Mouse (Mus musculus): ENCODE data around the gene Sipa1l1. TPM values are rescaled to one million over a fixed set of nuclear protein-coding genes. Genes with fewer than 3 reads are reported as not detected.
"Not testable (repeated sequence)": the region's sequence is repeated elsewhere in the genome, so short reads cannot be mapped to it uniquely, and the experiment has no call there.

Sipa1l1 gene
- polyA plus RNA-seq, 1 experiment from 2014 or later, result 37.2 TPM

DNA sequence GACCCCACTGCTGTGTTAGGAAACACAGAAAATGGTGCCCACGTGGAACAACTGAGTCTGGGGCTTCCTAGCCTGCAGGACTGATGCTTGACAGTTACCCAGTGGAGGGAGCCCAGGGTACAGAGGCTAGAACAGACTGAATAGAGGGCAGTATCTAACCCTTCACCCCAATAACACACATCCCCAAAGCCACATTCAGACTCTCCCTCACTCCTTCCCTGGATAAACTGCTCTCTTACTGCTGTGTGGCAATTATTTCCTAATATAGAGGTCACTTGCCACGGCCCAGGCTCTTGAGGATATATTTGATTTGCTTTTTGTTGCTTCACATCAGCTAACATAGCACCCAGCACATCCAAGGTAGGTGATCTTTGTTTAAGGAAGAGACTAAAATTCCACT is 307.5 kb downstream of the Sipa1l1 start:
- no peak for ATAC-seq (replicated peaks; ENCODE audit: insufficient number of reproducible peaks, low FRiP score, low TSS enrichment)
- Histone ChIP-seq H3K4me3 (ENCODE audit: low read depth, low read length) (no peak overlapping the region), H3K27ac (ENCODE audit: low read depth, low read length) (no peak overlapping the region), H3K4me2 (no peak overlapping the region), H3K9ac (ENCODE audit: low read depth, low read length) (no peak overlapping the region), H3K27me3 (ENCODE audit: control insufficient read depth, insufficient read depth, low read length) (no peaks in the 10 kb centered on the region), H3K4me1 (ENCODE audit: control insufficient read depth, insufficient read depth, low read length) (peaks cover 26% of the 10 kb centered on the region), H3K36me3 (ENCODE audit: control insufficient read depth, insufficient read depth, low read length) (no peaks in the 10 kb centered on the region), H3K9me3 (replicated peaks; ENCODE audit: control insufficient read depth, low read length) (no peaks in the 10 kb centered on the region)
- WGBS (ENCODE audit: insufficient replicate concordance), result 55% methylated on average over 2 of the region's 2 CpGs

DNA sequence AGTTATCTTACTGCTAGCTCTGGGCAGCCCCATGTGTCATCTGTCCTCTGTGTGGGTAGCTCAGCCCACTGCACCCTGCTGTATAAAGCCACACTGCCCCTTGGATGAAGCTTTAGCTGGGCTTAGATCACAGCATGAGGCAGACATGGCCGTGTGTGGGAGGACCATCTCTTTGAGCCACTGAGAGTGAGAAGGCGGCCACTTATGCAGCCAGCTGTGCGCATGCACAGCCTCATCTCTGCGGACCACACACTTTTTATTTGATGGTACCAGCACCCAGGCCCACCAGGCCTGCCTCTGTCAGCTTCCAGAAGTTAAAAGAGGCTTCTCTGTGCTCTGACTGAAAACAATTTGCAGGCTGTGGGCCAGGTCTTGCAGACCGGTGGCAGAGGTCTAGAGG is 308.7 kb downstream of the Sipa1l1 start:
- Histone ChIP-seq H3K27ac (ENCODE audit: low read depth, low read length) (peak overlapping the region; percentile 79), H3K4me3 (ENCODE audit: low read depth, low read length) (no peak overlapping the region), H3K9me3 (replicated peaks; ENCODE audit: control insufficient read depth, low read length) (no peaks in the 10 kb centered on the region), H3K27me3 (ENCODE audit: control insufficient read depth, insufficient read depth, low read length) (no peaks in the 10 kb centered on the region), H3K9ac (ENCODE audit: low read depth, low read length) (0 out of 2 replicates have a peak overlapping the region, but pooled peaks have one; percentile 6), H3K36me3 (ENCODE audit: control insufficient read depth, insufficient read depth, low read length) (no peaks in the 10 kb centered on the region), H3K4me2 (peak overlapping the region; percentile 29; the same call in 1 of the 2 replicates), H3K4me1 (ENCODE audit: control insufficient read depth, insufficient read depth, low read length) (peaks cover 26% of the 10 kb centered on the region)
- 0 out of 2 replicates have a peak, but pooled peaks have one; percentile 42 for ATAC-seq (replicated peaks; ENCODE audit: insufficient number of reproducible peaks, low FRiP score, low TSS enrichment)
- 24% methylated on average over 5 of the region's 5 CpGs for WGBS (ENCODE audit: insufficient replicate concordance)

DNA sequence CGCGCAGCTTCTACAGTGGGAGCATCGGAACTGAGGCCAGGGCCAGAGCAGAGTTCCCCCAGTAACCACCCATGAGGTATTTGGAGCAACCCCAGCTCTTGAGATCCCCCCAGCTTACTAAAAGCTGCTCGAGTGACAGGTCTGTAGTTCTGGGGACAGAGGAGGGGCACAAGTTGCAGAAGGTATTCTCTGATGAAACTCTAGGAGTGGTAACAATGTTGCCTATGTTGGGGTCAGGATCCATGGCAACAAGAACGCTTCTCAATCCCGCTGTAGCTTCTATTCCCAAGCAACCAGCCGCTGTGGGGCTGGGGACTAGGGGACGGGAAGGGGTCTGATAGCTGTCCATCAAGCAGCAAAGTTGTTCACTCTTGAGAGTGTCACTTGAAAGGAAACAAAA is 309.1 kb downstream of the Sipa1l1 start:
- Histone ChIP-seq H3K36me3 (ENCODE audit: control insufficient read depth, insufficient read depth, low read length) (no peaks in the 10 kb centered on the region), H3K9ac (ENCODE audit: low read depth, low read length) (no peak overlapping the region), H3K4me1 (ENCODE audit: control insufficient read depth, insufficient read depth, low read length) (peaks cover 26% of the 10 kb centered on the region), H3K27me3 (ENCODE audit: control insufficient read depth, insufficient read depth, low read length) (no peaks in the 10 kb centered on the region), H3K27ac (ENCODE audit: low read depth, low read length) (peak overlapping the region; percentile 79), H3K4me3 (ENCODE audit: low read depth, low read length) (no peak overlapping the region), H3K4me2 (peak overlapping the region; percentile 29; the same call in 1 of the 2 replicates), H3K9me3 (replicated peaks; ENCODE audit: control insufficient read depth, low read length) (no peaks in the 10 kb centered on the region)
- ATAC-seq (replicated peaks; ENCODE audit: insufficient number of reproducible peaks, low FRiP score, low TSS enrichment), result no peak; the same call in 1 of the 2 replicates
- 17% methylated on average over 8 of the region's 8 CpGs for WGBS (ENCODE audit: insufficient replicate concordance)

DNA sequence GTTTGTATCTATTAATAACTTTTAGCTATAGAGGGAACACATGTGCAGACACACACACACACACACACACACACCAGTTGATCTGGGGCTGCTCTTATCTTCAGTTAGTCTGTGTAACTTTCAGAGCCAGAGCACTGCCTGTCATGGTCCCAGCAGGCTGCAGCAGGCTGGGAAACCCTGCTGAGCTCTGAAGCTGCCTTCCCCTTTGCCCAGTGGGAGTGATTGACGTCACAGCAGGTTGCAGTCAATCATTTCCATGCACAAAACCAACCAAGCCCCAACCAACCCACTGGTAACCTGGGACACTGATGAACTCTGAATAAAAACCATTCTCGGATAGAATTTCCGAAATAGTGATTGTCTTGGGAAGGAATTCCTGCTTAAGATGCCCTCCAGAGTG is 310.3 kb downstream of the Sipa1l1 start:
- H3K36me3 ChIP-seq (ENCODE audit: control insufficient read depth, insufficient read depth, low read length), result no peaks in the 10 kb centered on the region

DNA sequence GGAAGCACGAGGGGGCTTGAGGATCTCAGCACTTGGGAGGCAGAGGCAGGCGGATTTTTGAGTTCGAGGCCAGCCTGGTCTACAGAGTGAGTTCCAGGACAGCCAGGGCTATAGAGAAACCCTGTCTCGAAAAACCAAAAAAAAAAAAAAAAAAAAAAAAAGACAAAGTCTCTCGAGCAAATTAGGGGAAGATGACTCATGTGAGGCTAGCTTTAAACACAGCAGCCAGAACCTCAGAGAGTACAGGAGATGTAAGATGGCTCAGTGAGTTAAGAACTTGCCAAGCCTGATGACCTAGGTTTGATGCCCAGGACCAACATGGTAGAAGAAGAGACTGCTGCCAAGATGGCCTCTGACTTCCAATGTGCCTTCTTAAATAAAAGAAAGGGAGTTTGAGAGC is 311.3 kb downstream of the Sipa1l1 start:
- not testable (repeated sequence) for H3K27ac ChIP-seq (ENCODE audit: low read depth, low read length); ATAC-seq (replicated peaks; ENCODE audit: insufficient number of reproducible peaks, low FRiP score, low TSS enrichment); H3K4me3 ChIP-seq (ENCODE audit: low read depth, low read length); H3K4me2 ChIP-seq; H3K27me3 ChIP-seq (ENCODE audit: control insufficient read depth, insufficient read depth, low read length); H3K36me3 ChIP-seq (ENCODE audit: control insufficient read depth, insufficient read depth, low read length); H3K9me3 ChIP-seq (replicated peaks; ENCODE audit: control insufficient read depth, low read length); H3K9ac ChIP-seq (ENCODE audit: low read depth, low read length)
- whole genome bisulfite sequencing (ENCODE audit: insufficient replicate concordance), result 69% methylated on average over 4 of the region's 5 CpGs
- peaks cover 26% of the 10 kb centered on the region for H3K4me1 ChIP-seq (ENCODE audit: control insufficient read depth, insufficient read depth, low read length)

More for the DNA sequence above, 310.3 kb downstream of the Sipa1l1 start:
- no peaks in the 10 kb centered on the region for H3K27me3 ChIP-seq (ENCODE audit: control insufficient read depth, insufficient read depth, low read length)
- H3K9ac ChIP-seq (ENCODE audit: low read depth, low read length), result no peak overlapping the region
- ATAC-seq (replicated peaks; ENCODE audit: insufficient number of reproducible peaks, low FRiP score, low TSS enrichment), result 0 out of 2 replicates have a peak, but pooled peaks have one; percentile 26
- no peaks in the 10 kb centered on the region for H3K9me3 ChIP-seq (replicated peaks; ENCODE audit: control insufficient read depth, low read length)
- 32% methylated on average over 3 of the region's 3 CpGs for WGBS (ENCODE audit: insufficient replicate concordance)
- peak overlapping the region; percentile 5; the same call in 1 of the 2 replicates for H3K27ac ChIP-seq (ENCODE audit: low read depth, low read length)
- no peak overlapping the region for H3K4me2 ChIP-seq
- H3K4me3 ChIP-seq (ENCODE audit: low read depth, low read length), result no peak overlapping the region
- peaks cover 26% of the 10 kb centered on the region for H3K4me1 ChIP-seq (ENCODE audit: control insufficient read depth, insufficient read depth, low read length)

DNA sequence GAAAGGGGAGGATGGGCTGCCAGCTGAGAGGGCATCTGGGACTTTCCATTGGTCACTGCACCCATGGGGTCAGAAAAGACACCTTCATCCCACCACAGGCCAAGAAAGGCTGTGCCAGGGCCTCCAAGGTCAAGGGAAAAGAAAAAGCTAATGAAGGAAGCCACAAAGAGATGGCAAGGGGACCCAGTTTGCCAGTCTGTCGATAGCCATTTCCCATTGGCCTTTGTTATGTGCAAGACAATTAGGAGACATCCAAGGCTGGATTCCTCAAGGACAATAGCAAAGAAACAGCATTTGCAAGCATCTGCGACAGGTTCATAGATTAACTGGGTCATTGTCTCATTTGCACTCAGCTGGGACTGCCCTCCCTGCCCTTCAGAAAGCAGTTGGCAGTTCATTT is 316.3 kb downstream of the Sipa1l1 start:
- 55% methylated on average over 2 of the region's 2 CpGs for WGBS (ENCODE audit: insufficient replicate concordance)
- H3K9me3 ChIP-seq (replicated peaks; ENCODE audit: control insufficient read depth, low read length), result no peaks in the 10 kb centered on the region
- no peak overlapping the region for H3K9ac ChIP-seq (ENCODE audit: low read depth, low read length)
- no peaks in the 10 kb centered on the region for H3K36me3 ChIP-seq (ENCODE audit: control insufficient read depth, insufficient read depth, low read length)
- no peak for ATAC-seq (replicated peaks; ENCODE audit: insufficient number of reproducible peaks, low FRiP score, low TSS enrichment)
- H3K27ac ChIP-seq (ENCODE audit: low read depth, low read length), result no peak overlapping the region
- H3K27me3 ChIP-seq (ENCODE audit: control insufficient read depth, insufficient read depth, low read length), result no peaks in the 10 kb centered on the region
- H3K4me3 ChIP-seq (ENCODE audit: low read depth, low read length), result no peak overlapping the region
- peaks cover 12% of the 10 kb centered on the region for H3K4me1 ChIP-seq (ENCODE audit: control insufficient read depth, insufficient read depth, low read length)
- H3K4me2 ChIP-seq, result no peak overlapping the region

DNA sequence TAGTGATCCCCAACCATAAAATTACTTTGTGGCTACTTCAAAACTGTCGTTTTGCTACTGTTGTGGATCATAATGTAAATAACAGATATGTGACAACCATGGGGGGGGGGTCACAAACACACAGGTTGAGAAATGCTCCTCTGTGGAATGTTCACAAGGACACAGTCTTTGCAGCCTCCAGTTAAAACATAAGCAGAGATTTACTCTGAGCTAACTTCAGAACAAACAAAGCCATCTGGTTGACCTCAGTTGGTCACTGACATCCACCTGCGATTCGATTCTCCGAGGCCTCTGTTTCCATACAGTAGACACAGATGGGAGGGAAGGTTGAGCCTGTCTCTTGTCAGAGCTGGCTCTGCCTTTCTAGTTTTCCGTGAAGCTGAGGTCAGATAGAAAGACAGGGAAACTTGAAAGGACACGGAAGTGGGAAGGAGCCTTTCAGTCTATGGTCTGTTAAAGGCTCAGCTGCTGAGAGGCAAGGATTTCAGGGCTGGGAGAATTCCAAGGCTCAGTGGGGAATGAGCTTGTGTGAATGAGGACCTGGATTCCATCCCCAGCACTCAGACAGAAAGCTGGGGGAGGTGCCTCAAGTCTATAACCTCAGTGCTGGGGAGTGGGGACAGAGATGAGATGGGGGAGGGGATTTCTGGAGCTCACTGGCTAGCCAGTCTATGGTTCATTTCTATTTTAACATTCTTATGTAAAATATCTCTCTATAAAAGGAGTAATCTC is 317.9 kb downstream of the Sipa1l1 start:
- H3K4me3 ChIP-seq (ENCODE audit: low read depth, low read length), result no peak overlapping the region
- peak overlapping the region; percentile 34; the same call in 1 of the 2 replicates for H3K4me2 ChIP-seq
- H3K27ac ChIP-seq (ENCODE audit: low read depth, low read length), result peak overlapping the region; percentile 77
- H3K9ac ChIP-seq (ENCODE audit: low read depth, low read length), result no peak overlapping the region
- no peaks in the 10 kb centered on the region for H3K9me3 ChIP-seq (replicated peaks; ENCODE audit: control insufficient read depth, low read length)
- H3K27me3 ChIP-seq (ENCODE audit: control insufficient read depth, insufficient read depth, low read length), result no peaks in the 10 kb centered on the region
- ATAC-seq (replicated peaks; ENCODE audit: insufficient number of reproducible peaks, low FRiP score, low TSS enrichment), result peak; percentile 35; the same call in 1 of the 2 replicates
- H3K36me3 ChIP-seq (ENCODE audit: control insufficient read depth, insufficient read depth, low read length), result no peaks in the 10 kb centered on the region
- 21% methylated on average over 6 of the region's 6 CpGs for WGBS (ENCODE audit: insufficient replicate concordance)
- peaks cover 12% of the 10 kb centered on the region for H3K4me1 ChIP-seq (ENCODE audit: control insufficient read depth, insufficient read depth, low read length)

DNA sequence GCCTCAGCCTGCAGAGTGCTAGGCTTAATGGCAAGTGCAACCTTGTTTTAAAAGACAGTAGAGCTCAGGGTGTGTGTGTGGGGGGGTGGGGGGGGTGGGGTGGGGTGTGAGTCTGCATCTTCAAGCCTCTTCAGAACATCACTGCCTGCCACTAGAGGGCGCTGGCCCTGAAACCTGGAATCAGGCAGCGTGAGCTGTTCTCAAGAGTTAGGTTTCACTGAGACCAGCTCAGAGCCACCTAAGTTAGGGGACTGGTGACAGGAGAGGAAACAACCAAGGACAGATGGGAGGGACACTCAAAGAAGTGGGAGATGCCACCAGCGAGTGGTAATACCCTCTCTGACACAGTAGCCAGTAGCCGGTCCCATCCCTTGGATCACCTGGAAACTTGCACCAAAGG is 320.0 kb downstream of the Sipa1l1 start:
- WGBS (ENCODE audit: insufficient replicate concordance), result 40% methylated on average over 4 of the region's 4 CpGs
- Histone ChIP-seq H3K27ac (ENCODE audit: low read depth, low read length) (no peak overlapping the region), H3K4me3 (ENCODE audit: low read depth, low read length) (no peak overlapping the region), H3K9me3 (replicated peaks; ENCODE audit: control insufficient read depth, low read length) (no peaks in the 10 kb centered on the region), H3K9ac (ENCODE audit: low read depth, low read length) (no peak overlapping the region), H3K4me1 (ENCODE audit: control insufficient read depth, insufficient read depth, low read length) (peaks cover 12% of the 10 kb centered on the region), H3K4me2 (no peak overlapping the region), H3K36me3 (ENCODE audit: control insufficient read depth, insufficient read depth, low read length) (no peaks in the 10 kb centered on the region), H3K27me3 (ENCODE audit: control insufficient read depth, insufficient read depth, low read length) (no peaks in the 10 kb centered on the region)
- no peak for ATAC-seq (replicated peaks; ENCODE audit: insufficient number of reproducible peaks, low FRiP score, low TSS enrichment)

DNA sequence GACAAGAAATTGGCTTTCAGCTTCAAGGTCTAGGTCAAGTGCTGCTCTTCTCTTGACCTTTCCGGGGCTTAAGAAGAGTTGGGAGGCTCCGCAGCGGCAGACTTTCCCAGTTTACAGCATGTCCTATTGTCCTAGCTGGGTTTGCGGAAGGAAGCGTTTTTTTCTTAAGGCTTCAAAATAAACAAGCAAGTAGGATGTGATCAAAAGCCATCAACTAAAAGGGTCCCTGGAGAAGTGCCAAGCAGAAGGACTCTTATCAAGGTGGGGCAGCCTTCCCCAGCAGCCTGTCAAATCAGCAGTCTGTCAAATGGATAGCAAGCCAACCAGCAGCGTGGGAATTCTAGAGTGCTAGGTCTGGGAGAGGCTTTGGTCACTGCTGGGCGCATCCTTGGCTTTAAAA is 320.5 kb downstream of the Sipa1l1 start:
- Histone ChIP-seq H3K27ac (ENCODE audit: low read depth, low read length) (no peak overlapping the region), H3K36me3 (ENCODE audit: control insufficient read depth, insufficient read depth, low read length) (no peaks in the 10 kb centered on the region), H3K4me1 (ENCODE audit: control insufficient read depth, insufficient read depth, low read length) (peaks cover 12% of the 10 kb centered on the region), H3K4me3 (ENCODE audit: low read depth, low read length) (no peak overlapping the region), H3K27me3 (ENCODE audit: control insufficient read depth, insufficient read depth, low read length) (no peaks in the 10 kb centered on the region), H3K9me3 (replicated peaks; ENCODE audit: control insufficient read depth, low read length) (no peaks in the 10 kb centered on the region), H3K4me2 (no peak overlapping the region), H3K9ac (ENCODE audit: low read depth, low read length) (no peak overlapping the region)
- 29% methylated on average over 7 of the region's 7 CpGs for WGBS (ENCODE audit: insufficient replicate concordance)
- no peak for ATAC-seq (replicated peaks; ENCODE audit: insufficient number of reproducible peaks, low FRiP score, low TSS enrichment)
